Mouse (Mus musculus) G1E (cell line): ENCODE measurements at regions not wholly inside any gene's neighbourhood (a gene's known extent, or its start where the extent isn't known, plus 50 kb on each side); places are given as distances from the start of the nearest gene placed in this dataset.

Experiments
- ATAC-seq: 2 replicates; pipeline ENCODE4 v1.8.0; 2016; ENCODE audit warnings: mild to moderate bottlenecking; ENCODE audit not compliant: insufficient number of reproducible peaks, poor library complexity, low FRiP score, severe bottlenecking; ENCODE audit errors: extremely low read depth
- DNase-seq: peaks from one replicate; pipeline ENCODE4 v3.0.0; 2012; ENCODE audit warnings: low spot score
- H3K27me3 ChIP-seq: 2 replicates; pipeline ENCODE4 v1.6.1; 2012; ENCODE audit warnings: mild to moderate bottlenecking, low read length, inconsistent platforms; ENCODE audit not compliant: insufficient read depth
- H3K36me3 ChIP-seq: replicated peaks from 2 replicates; pipeline ENCODE3; 2012; ENCODE audit warnings: mild to moderate bottlenecking, inconsistent platforms
- H3K4me1 ChIP-seq: 2 replicates; pipeline ENCODE4 v1.6.1; 2012; ENCODE audit warnings: low read depth, low read length, inconsistent platforms, mixed read lengths; ENCODE audit not compliant: insufficient read depth
- H3K4me3 ChIP-seq: 2 replicates; pipeline ENCODE4 v1.5.1; 2012; ENCODE audit warnings: low read depth, mild to moderate bottlenecking, inconsistent platforms, low read length, moderate library complexity, mixed read lengths
- H3K9me3 ChIP-seq: replicated peaks from 2 replicates; pipeline ENCODE4 v1.6.1; 2012; ENCODE audit warnings: inconsistent platforms
- CTCF ChIP-seq: IDR thresholded peaks from 2 replicates; pipeline ENCODE4 v1.5.1; 2012; ENCODE audit warnings: low read depth, low read length, inconsistent platforms, mixed read lengths
- GATA1 ChIP-seq: IDR thresholded peaks from 2 replicates; pipeline ENCODE4 v1.6.1; 2012; ENCODE audit warnings: borderline replicate concordance, low read length, inconsistent platforms, mixed read lengths
- GATA2 ChIP-seq: IDR thresholded peaks from 2 replicates; pipeline ENCODE4 v1.6.1; 2012; ENCODE audit warnings: low read depth, low read length, inconsistent platforms, borderline replicate concordance
- POLR2AphosphoS5 ChIP-seq: IDR thresholded peaks from 2 replicates; pipeline ENCODE4 v1.6.1; 2012; ENCODE audit warnings: low read depth, low read length, inconsistent platforms; ENCODE audit not compliant: insufficient replicate concordance
- TAL1 ChIP-seq: conservative IDR thresholded peaks from 2 replicates; pipeline ENCODE4 v1.6.1; 2012; ENCODE audit warnings: low read depth, low read length, inconsistent platforms, mixed read lengths

DNA sequence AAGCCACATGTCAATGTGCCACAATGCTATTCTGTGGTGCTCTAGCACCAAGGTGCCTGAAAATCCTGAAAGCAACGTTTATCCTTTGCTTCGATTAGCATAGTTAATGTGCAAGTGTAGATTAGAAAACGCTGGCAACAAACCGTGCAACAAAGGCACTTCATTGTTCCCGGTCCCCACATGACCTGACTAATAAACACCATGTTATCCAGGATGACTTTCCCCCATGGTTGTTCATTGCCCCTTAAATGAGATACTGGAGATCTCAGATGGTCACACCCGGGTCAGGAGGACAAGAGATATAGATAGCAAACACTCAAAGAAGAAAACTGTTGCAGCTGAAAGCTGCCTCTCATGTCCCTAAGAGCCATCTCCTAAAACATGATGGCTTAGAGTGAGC lies 180.3 kb downstream of the Btg1 start:
- Histone ChIP-seq H3K4me1 (no peaks in the 10 kb centered on the region), H3K4me3 (no peak overlapping the region), H3K9me3 (peaks cover 11% of the 10 kb centered on the region), H3K27me3 (no peaks in the 10 kb centered on the region), H3K36me3 (no peaks in the 10 kb centered on the region)
- no peak for TF ChIP-seq GATA2
- no peak for TF ChIP-seq GATA1
- TF ChIP-seq CTCF = no peak
- no peak for TF ChIP-seq TAL1
- no peak for TF ChIP-seq POLR2AphosphoS5
- DNase-seq (no peak), ATAC-seq (no peak)

DNA sequence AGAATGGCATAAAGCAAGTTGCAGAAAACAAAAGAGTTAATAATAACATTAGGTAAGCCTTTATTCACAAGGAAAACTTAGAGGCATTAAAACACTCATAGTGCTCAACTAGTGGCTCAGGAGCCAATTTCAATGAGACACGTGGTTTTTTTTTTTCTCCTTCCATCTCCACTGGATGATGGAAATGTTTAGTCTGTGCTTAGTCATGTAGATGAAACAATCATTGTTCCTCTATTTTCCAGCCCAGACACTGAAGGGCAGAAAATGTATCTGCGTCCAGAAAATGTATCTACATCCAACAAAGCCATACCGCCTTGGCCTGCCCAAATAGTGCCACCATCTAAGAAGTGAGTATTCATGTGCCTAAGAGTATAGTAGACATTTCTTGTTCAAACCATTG lies 184.0 kb downstream of the Btg1 start:
- Histone ChIP-seq H3K4me3 (no peak overlapping the region), H3K36me3 (no peaks in the 10 kb centered on the region), H3K4me1 (no peaks in the 10 kb centered on the region), H3K9me3 (peaks cover 14% of the 10 kb centered on the region), H3K27me3 (no peaks in the 10 kb centered on the region)
- DNase-seq (no peak), ATAC-seq (no peak)
- TF ChIP-seq GATA1 (no peak), CTCF (no peak), TAL1 (no peak), POLR2AphosphoS5 (no peak), GATA2 (no peak)

DNA sequence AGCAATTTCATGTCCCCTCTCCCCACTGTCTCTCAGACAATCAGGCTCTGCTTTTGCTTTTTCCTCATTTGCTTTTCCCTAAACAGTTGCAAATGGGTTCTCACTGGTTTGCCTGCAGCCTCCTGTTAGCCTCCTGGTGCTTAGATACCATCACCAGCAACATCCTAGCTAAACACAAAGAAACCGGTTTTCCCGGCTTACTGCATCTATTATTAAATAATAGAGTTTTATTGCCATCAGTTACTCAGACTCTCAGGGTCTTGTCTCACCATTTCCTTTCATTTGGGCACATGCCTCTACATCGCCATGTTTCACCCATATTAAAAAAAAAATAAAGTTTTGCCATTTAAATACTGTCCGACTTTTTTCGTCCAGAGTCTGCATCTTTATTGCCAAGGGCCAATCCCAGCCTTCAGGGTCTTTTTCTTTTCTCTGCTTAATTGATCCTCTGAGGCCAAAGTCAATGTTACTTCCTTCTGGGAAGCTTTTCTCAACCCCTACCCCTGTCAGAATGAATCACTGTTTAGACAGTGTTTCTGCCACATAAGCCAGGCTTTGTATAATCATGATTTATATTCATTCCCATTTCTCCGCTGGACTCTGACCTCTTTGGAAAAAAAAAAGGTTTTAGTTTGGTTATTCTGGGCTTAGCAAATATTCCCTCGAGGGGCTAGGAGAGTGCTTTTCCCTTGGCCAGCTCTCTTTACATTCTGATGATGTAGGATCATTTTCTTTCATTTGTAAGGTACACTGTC lies 187.4 kb downstream of the Btg1 start:
- ATAC-seq = no peak
- no peak overlapping the region for H3K4me3 ChIP-seq
- H3K4me1 ChIP-seq = no peaks in the 10 kb centered on the region
- H3K36me3 ChIP-seq = no peaks in the 10 kb centered on the region
- TF ChIP-seq POLR2AphosphoS5 (no peak), GATA2 (no peak)
- H3K27me3 ChIP-seq = no peaks in the 10 kb centered on the region
- H3K9me3 ChIP-seq = peaks cover 10% of the 10 kb centered on the region
- no peak for DNase-seq

DNA sequence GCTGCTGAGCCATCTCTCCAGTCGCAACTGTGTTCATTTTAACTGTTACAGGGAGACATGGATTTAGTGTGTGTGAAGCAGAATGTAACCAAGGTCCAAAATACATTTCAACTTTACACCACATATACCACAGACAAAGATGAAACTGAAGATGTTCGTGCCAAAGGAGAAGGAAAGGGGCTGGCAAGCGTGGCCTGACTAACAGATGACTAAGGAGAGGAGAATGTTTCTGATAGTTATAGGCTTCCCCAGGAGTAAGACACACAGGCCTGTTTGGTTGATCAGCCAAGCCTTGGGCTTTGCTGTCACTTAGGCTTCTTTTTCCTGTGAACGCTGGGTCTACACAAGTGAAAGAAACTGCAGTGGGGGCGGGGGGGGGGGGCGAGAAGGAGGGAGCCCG lies 189.8 kb downstream of the Btg1 start:
- Histone ChIP-seq H3K4me3 (no peak overlapping the region), H3K36me3 (no peaks in the 10 kb centered on the region), H3K9me3 (peaks cover 16% of the 10 kb centered on the region), H3K4me1 (no peaks in the 10 kb centered on the region), H3K27me3 (no peaks in the 10 kb centered on the region)
- TF ChIP-seq GATA2 = no peak
- no peak for TF ChIP-seq GATA1
- no peak for TF ChIP-seq CTCF
- no peak for TF ChIP-seq POLR2AphosphoS5
- no peak for TF ChIP-seq TAL1
- ATAC-seq (no peak), DNase-seq (no peak)

DNA sequence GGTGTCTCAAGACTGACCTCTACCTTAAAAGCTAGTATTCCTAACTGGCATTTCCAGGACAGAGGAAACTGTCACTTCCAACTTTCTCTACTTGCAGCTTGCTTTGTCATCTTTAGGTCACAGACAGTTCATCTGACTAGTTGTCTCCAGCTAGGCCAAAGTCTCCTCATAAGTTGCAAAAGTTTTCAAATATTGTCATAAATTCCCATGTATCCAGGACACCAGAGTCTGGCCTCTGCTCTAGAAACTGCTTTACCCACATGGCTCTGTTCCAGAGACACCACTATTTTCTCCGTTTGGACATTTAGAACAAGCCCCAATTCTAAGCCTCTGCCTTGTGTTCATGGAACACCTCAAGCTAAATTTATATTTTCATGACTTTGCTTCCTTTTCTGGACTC lies 205.0 kb downstream of the Btg1 start:
- no peak for TF ChIP-seq POLR2AphosphoS5
- no peak for TF ChIP-seq CTCF
- TF ChIP-seq GATA2 = no peak
- no peak for TF ChIP-seq GATA1
- TF ChIP-seq TAL1 = no peak
- no peak for DNase-seq
- H3K9me3 ChIP-seq = peaks cover 14% of the 10 kb centered on the region; the same call in 1 of the 2 replicates

DNA sequence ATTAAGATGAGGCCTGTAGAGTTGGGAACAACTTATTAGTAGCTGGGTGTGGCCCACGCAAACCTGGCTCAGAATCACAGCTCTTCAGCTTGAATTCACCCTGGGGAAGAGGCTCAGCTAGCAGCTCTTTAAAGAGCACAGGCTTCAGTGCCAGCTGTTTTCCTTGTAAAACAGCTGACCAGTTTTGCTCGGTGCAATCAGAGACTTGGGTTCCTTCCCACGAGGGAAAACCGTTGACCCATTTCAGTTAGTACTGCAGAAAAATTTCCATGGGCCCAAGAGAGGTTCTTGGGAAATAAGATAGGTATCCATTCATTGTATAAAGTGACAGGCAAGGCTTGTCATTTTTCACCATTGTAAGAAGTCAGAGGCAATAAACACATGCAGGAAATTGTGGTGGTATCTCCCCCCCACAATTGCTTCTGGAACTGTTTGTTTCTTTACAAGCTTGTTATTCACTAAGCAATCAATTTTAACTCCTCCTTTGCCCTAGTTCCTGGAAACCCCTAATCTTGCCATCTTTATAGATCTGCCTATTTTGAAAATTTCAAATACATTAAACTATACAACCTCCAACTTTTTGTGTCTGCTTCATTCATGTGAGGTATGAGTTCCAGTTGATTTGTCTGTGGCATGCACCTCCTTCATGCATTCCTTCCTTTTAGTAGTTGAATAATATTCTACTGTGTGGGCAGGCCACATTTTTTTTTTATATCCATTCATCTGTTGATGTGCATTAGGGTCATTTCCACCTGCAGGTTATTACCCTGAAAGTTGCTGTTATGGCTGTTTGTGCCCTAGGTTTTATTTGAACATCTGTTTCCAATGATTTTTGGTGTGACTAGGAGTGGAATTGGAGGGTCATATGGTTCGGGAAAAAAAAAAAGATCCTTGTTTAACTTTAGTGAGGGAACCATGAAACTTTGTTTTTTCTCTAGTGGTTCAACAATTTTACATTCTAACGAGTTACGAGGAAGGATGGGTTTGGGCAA lies 205.8 kb downstream of the Btg1 start:
- TF ChIP-seq CTCF (no peak), TAL1 (no peak), GATA1 (no peak), GATA2 (no peak), POLR2AphosphoS5 (no peak)
- DNase-seq (no peak), ATAC-seq (no peak)
- Histone ChIP-seq H3K4me1 (no peaks in the 10 kb centered on the region), H3K27me3 (no peaks in the 10 kb centered on the region), H3K9me3 (peaks cover 14% of the 10 kb centered on the region; the same call in 1 of the 2 replicates), H3K36me3 (no peaks in the 10 kb centered on the region), H3K4me3 (no peak overlapping the region)

More for the DNA sequence above, 205.0 kb downstream of the Btg1 start:
- no peaks in the 10 kb centered on the region for H3K27me3 ChIP-seq
- H3K36me3 ChIP-seq = no peaks in the 10 kb centered on the region
- no peak overlapping the region for H3K4me3 ChIP-seq
- no peaks in the 10 kb centered on the region for H3K4me1 ChIP-seq
- ATAC-seq = no peak
